Mouse (Mus musculus) left cerebral cortex, adult 9 months (tissue): ENCODE measurements around the gene Pipox.

Experiments used
- DNase-seq, 2 experiments: peaks; one replicate each; pipeline ENCODE4 v3.0.0; 2022; ENCODE audit warnings: low spot score in 2 of 2

Pipox gene

DNA sequence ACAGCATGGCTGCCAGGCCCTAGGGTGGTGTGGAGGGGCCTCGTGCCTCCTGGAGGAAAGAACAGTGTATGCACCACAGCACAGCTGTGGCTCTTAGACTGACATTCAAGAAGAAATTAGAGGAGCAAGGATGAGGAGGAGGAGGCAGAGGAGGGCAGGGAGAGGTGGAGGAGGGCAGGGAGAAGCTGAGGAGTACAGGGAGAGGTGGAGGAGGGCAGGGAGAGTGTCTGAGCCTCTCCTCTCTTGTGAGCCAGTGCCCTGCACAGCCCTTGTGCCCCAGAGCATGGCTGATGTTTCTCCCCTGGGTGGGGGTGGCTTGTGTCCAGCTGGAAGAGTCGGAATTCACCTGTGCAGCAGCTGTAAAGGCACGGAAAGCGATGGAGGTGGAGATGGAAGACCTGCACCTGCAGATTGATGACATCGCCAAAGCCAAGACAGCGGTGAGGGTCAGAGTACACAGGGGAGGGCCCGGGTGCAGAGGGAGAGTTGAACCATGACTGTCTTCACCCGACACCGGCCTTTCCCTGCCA is 46.2 kb downstream of the Pipox start:
- DNase-seq, result no peak

DNA sequence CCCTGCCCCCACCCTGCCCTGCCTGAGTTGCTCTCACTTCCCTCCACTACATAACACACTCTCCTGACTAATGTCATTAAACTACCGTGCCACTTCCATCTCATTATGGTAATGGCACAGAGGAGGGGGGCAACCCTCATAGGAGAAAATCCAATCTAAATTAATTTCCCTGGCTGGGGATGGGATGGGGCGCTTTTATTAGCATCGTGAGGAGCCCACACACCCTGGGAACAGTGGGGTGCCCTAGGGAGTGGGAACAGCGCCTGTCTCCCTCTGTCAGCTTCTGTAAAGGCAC is 50.0 kb downstream of the Pipox start:
- no peak for DNase-seq

DNA sequence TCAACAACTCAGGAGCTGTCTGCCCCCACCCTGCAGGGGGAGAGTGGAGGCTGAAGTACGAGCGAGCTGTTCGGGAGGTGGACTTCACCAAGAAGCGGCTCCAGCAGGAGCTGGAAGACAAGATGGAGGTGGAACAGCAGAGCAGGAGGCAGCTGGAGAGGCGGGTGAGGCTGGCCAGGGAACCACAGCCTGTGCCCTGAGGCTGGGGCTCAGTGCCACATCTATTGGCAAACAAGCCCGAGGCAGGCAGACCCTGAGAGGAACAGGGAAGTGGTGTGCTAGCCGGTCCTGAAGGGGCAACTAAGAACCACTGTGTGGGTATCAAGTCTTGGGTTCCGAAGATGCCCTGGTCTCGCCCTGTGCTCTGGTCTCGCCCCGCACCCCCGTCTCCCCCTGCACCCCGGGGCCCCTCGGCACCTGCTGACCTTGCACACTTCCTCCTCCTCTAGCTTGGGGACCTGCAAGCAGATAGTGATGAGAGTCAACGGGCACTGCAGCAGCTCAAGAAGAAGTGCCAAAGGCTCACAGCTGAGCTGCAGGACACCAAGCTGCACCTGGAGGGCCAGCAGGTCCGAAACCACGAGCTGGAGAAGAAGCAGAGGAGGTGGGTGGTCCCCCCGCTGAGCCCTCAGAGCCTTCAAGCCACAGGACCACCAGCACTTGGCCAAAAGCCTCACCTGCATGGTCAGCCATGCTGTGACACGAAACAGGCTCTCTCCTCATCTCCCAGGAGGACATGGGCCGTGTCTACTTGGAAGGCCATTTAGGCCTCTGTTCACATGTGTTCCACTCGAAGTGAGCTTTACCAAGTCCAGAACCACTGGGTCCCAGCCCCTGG is 50.6 kb downstream of the Pipox start:
- DNase-seq, result no peak

DNA sequence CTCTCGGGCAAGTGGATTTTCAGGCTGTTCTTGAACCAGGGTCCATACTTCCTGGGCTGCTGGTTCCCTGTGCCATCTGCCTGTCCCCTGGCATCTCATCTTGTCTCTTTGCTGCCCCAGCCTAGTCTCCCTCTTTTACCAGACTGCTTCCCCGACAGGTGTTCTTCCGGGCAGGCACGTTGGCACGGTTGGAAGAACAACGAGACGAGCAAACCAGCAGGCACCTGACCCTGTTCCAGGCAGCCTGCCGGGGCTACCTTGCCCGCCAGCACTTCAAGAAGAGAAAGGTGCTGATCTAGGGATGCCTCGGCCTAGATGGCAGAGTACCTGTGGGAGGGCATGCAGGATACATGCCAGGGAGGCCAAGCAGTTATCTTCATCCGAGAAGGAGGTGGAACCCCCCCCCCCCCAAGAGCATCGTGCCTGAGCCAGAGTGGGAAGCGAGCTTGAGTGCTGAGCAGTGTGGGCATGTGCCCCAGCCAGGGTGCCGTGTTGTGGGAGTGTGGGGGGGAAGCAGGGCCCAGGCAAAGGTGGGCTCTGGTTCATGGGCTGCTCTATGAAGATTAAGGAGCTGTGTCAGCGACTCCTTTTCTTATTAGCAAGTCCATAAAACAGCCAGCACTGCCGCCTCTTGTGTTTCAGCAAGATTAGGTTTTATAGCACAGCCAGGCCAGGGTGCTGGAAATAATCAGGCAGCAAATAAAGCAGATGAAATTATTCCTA is 53.2 kb downstream of the Pipox start:
- no peak for DNase-seq

DNA sequence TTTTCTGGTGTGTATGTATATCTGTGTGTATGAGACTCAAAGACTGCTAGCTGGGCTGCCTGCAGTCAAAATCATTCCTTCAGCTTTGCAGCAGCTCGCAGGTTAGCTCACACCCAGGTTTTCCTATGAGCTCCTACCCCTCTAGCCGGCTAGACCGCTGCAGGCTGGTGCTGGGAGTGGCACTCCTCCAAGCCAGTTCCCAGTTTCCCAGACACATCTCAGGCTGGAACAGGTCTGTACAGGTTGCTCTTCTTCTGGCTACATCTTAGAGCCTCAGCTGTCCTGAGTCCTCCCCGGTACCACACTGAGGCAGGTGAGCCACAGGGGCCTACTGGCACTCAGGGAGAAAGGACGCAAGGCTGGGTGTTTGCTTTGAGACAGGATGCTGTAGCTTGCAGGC is 56.0 kb downstream of the Pipox start:
- no peak for DNase-seq

DNA sequence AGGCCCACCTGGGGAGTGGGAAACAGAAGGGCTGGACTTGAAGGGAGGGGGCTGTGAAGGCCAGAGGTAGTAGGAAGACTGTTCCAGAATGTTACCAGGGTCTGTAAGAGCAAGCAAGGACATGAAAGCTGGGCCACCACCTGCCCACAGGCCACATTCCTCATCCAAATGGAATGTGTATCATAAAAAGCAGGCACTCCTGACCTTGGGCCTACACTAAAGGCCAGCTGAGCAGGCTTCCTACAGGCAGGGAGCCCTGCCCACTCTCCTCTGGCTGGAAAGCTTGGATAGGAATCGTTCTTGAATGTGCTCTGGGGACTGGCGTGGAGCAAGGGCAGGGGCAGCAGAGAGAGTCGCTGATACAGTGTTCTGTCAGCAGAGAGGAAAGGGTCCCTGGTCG is 57.1 kb downstream of the Pipox start:
- no peak for DNase-seq

DNA sequence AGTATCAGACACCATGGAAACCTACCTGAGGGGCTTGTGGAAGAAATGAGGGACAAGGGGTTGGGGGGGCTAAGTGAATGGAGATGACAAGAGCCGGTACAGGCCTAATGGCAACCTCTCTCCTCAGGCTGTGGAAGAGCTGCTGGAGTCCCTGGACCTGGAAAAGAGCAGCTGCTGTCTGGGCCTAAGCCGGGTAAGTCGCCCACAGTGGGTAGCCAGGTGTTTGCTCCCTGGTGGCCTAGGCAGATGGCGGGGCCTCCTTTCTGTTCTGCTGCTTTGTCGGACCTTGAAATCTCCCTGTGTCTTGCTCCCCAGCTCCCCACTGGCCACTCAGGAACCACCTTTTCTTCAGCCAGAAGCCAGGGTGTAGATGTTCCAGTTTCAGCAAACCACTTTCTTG is 57.6 kb downstream of the Pipox start:
- no peak for DNase-seq

DNA sequence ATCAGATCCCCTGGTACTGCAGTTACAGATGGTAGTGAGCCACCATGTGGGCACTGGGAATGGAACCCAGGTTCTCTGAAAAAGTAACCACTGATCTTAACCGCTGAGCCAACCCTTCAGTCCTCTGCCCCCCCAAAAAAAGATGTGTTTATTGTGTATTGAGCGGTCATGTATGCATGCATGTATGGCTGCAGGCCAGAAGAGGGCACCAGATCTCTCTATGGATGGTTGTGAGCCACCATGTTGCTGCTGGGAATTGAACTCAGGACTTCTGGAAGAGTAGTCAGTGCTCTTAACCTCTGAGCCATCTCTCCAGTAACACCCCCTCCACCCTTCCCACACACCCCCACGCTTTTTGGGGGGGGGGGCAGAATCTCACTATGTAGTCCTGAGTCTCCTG is 58.8 kb downstream of the Pipox start:
- no peak for DNase-seq

DNA sequence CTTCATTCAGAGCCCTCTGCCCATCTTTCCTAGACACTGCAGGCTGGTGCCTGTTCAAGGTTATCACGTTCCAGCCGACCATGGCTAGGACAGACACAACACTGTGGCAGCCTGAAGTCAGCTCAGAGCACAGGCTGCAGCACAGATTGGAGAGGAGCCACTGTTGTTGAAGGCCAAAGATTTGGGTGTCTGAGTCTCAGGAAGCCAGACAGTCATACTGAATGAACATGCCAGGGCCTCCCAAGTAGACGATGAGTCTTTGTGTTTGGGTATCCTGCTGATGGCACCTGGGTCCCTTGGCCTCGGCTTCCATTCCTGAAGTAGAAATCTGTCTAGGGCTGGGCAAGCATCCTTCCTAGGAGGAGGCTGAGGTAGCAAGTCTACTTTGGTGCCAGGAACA is 61.4 kb downstream of the Pipox start:
- no peak for DNase-seq

DNA sequence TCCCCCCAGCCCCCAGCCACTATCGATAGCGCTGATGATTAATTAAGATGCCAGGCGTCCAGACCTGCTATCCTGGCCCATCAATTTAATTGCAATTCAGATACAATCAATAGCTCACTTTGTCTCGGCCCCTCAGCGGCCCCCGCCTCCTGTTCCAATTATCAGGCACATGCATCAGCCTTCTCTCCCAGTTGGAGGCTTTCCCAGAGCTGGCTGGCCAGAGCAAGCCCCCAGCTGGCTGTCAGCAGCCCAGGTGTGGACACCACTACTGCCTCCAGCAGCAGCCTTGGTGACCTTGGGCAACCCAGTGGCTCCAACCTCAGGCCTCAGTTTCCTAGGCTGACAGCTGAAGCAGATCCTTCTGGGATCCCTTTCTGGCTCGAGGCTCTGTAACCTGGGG is 63.0 kb downstream of the Pipox start:
- DNase-seq, result no peak
